Mouse (Mus musculus) midbrain, embryonic 12.5 days (tissue): ENCODE results near the gene Scamp4. TPM values are rescaled to one million over a fixed set of nuclear protein-coding genes. Genes with fewer than 3 reads are reported as not detected.
"Not testable (repeated sequence)": the region's sequence is repeated elsewhere in the genome, so short reads cannot be mapped to it uniquely, and the experiment has no call there.

Experiments used
- ATAC-seq: fragments of 200-750 bp; cut with Nextera tagmentation; 2 replicates; pipeline ENCODE4 v1.8.0; 2017; ENCODE audit warnings: low read depth, moderate TSS enrichment, moderate library complexity; ENCODE audit not compliant: low FRiP score
- H3K27ac ChIP-seq: fragments of 300-500 bp; sonication (generic); replicated peaks from 2 replicates; pipeline ENCODE4 v1.5.1; 2016; ENCODE audit warnings: mild to moderate bottlenecking
- H3K27me3 ChIP-seq: fragments of 300-500 bp; sonication (generic); 2 replicates; pipeline ENCODE4 v1.6.1; 2016; ENCODE audit warnings: mild to moderate bottlenecking
- H3K36me3 ChIP-seq: fragments of 300-500 bp; sonication (generic); 2 replicates; pipeline ENCODE4 v1.6.1; 2016
- H3K4me1 ChIP-seq: fragments of 300-500 bp; sonication (generic); 2 replicates; pipeline ENCODE4 v1.6.1; 2016
- H3K4me2 ChIP-seq: fragments of 300-500 bp; sonication (generic); replicated peaks from 2 replicates; pipeline ENCODE4 v1.6.1; 2016; ENCODE audit warnings: mild to moderate bottlenecking, moderate library complexity
- H3K4me3 ChIP-seq: fragments of 300-500 bp; sonication (generic); 2 replicates; pipeline ENCODE4 v1.5.1; 2016; ENCODE audit warnings: mild to moderate bottlenecking
- H3K9ac ChIP-seq: fragments of 300-500 bp; sonication (generic); replicated peaks from 2 replicates; pipeline ENCODE4 v1.6.1; 2016; ENCODE audit warnings: mild to moderate bottlenecking, moderate library complexity
- H3K9me3 ChIP-seq: fragments of 300-500 bp; sonication (generic); 2 replicates; pipeline ENCODE4 v1.6.1; 2016; ENCODE audit warnings: mild to moderate bottlenecking
- WGBS: fragments of 180-500 bp; shearing (Covaris S2); methylation state at CpG from one replicate; pipeline ENCODE4 v1.1.7; 2016; 5-methylcytosine and 5-hydroxymethylcytosine counted together
- polyA plus RNA-seq: library from polyadenylated mRNA; unstranded; fragments of >200 nt; fragmentation: Nextera tagmentation; extraction: Ambion mirVana; gene quantifications from 2 replicates; pipeline ENCODE4 v1.2.1, GENCODE M21; 2016

Scamp4 gene
- polyA plus RNA-seq, 1 experiment from 2014 or later = 68.4 TPM

DNA sequence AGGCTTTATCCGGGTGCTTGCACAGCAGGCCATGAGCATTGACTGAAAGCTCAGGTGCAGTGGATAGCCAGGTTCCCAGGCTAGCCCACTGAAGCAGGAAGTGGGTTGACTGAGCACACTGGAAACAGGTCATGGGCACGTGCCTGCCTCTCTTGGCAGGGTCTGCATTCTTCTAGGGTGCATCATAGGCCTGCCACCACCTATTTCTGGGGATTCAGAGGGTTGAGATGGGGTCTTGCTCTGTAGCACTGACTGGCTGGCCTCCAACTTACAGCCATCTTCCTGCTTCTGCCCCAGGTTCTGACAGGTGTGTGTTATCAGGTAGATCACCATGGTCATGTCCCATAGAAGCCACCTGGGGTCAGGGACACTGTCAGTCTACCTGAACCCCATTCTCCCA is 2.3 kb downstream of the Scamp4 start:
- Histone ChIP-seq H3K4me3 (no peak overlapping the region), H3K4me1 (peaks cover 21% of the 10 kb centered on the region), H3K4me2 (no peak overlapping the region), H3K27ac (no peak overlapping the region), H3K9me3 (no peaks in the 10 kb centered on the region), H3K9ac (no peak overlapping the region), H3K36me3 (peaks cover 40% of the 10 kb centered on the region), H3K27me3 (no peaks in the 10 kb centered on the region)
- 92% methylated on average over 2 of the region's 2 CpGs for WGBS
- no peak for ATAC-seq

- H3K27ac ChIP-seq, ATAC-seq, H3K27me3 ChIP-seq, H3K4me3 ChIP-seq, H3K4me2 ChIP-seq, H3K9ac ChIP-seq, H3K9me3 ChIP-seq: not testable (repeated sequence)
- WGBS = 91% methylated on average over 3 of the region's 4 CpGs
- Histone ChIP-seq H3K36me3 (peaks cover 46% of the 10 kb centered on the region), H3K4me1 (peaks cover 21% of the 10 kb centered on the region)
These were observed 3.0 kb downstream of the Scamp4 start, which contains the start of gene Gm49322 for GRCm38 (mm10) chr10:80605721-80606120. Gene Gm49322, plus strand, starts transcription at chr10:80606021.

DNA sequence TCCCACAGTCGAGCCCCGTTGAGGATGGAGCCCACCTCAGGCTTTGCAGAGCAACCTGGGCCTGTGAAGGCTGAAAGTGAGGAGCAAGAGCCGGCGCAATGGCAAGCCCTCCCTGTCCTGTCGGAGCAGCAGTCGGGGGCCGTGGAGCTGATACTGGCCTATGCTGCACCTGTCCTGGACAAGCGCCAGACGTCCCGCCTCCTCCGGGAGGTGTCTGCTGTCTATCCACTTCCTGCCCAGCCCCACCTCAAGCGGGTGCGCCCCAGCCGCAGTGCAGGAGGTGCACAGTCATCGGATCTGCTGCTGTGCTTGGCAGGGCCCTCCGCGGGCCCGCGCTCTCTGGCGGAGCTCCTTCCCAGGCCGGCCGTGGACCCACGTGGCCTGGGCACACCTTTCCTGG is 3.6 kb downstream of the Scamp4 start:
- no peak overlapping the region for H3K9ac ChIP-seq
- H3K9me3 ChIP-seq = no peaks in the 10 kb centered on the region
- H3K4me3 ChIP-seq = no peak overlapping the region
- peaks cover 21% of the 10 kb centered on the region for H3K4me1 ChIP-seq
- H3K27ac ChIP-seq = no peak overlapping the region
- WGBS = 92% methylated on average over 23 of the region's 23 CpGs
- H3K4me2 ChIP-seq = no peak overlapping the region
- H3K36me3 ChIP-seq = peaks cover 47% of the 10 kb centered on the region
- ATAC-seq = no peak
- no peaks in the 10 kb centered on the region for H3K27me3 ChIP-seq

- Histone ChIP-seq H3K4me2 (no peak overlapping the region), H3K9ac (no peak overlapping the region; the same call in 1 of the 2 replicates), H3K27ac (no peak overlapping the region), H3K4me1 (peaks cover 21% of the 10 kb centered on the region), H3K4me3 (no peak overlapping the region), H3K36me3 (peaks cover 52% of the 10 kb centered on the region), H3K9me3 (no peaks in the 10 kb centered on the region), H3K27me3 (no peaks in the 10 kb centered on the region)
- ATAC-seq = no peak
- 95% methylated on average over 34 of the region's 34 CpGs for WGBS
These were observed 4.2 kb downstream of the Scamp4 start for GRCm38 (mm10) chr10:80606737-80607350.

DNA sequence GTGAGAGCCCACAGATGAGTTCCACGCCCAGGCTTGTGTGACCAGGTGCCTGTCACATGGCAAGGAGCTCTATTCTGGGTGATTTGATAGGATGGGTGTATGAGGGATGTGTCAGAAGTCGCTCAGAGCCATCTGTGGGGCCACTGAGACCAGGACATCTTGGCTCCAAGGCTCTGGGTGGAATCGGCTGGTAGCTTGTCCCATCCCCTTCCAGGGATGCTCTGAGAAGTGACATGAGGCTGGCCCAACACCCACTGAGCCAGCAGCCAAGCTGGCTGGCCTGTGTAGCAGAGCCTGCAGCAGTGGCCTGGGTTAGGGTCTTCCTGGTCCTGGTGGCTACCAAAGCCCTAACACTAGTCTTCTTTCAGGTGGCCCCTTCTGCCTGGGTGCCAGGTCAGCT is 5.8 kb downstream of the Scamp4 start:
- H3K27me3 ChIP-seq = no peaks in the 10 kb centered on the region
- WGBS = 91% methylated on average over 3 of the region's 3 CpGs
- no peak overlapping the region for H3K4me2 ChIP-seq
- no peak overlapping the region for H3K27ac ChIP-seq
- no peak for ATAC-seq
- H3K9ac ChIP-seq = no peak overlapping the region
- H3K4me3 ChIP-seq = no peak overlapping the region
- H3K4me1 ChIP-seq = peaks cover 14% of the 10 kb centered on the region
- H3K36me3 ChIP-seq = peaks cover 61% of the 10 kb centered on the region
- no peaks in the 10 kb centered on the region for H3K9me3 ChIP-seq

- 92% methylated on average over 10 of the region's 10 CpGs for WGBS
- no peaks in the 10 kb centered on the region for H3K9me3 ChIP-seq
- no peak overlapping the region for H3K4me3 ChIP-seq
- peaks cover 65% of the 10 kb centered on the region for H3K36me3 ChIP-seq
- no peaks in the 10 kb centered on the region for H3K27me3 ChIP-seq
- H3K4me2 ChIP-seq = no peak overlapping the region
- no peak overlapping the region for H3K27ac ChIP-seq
- H3K4me1 ChIP-seq = peaks cover 4% of the 10 kb centered on the region; the same call in 1 of the 2 replicates
- H3K9ac ChIP-seq = no peak overlapping the region
- no peak for ATAC-seq
These were observed 6.7 kb downstream of the Scamp4 start for GRCm38 (mm10) chr10:80609269-80609924.

DNA sequence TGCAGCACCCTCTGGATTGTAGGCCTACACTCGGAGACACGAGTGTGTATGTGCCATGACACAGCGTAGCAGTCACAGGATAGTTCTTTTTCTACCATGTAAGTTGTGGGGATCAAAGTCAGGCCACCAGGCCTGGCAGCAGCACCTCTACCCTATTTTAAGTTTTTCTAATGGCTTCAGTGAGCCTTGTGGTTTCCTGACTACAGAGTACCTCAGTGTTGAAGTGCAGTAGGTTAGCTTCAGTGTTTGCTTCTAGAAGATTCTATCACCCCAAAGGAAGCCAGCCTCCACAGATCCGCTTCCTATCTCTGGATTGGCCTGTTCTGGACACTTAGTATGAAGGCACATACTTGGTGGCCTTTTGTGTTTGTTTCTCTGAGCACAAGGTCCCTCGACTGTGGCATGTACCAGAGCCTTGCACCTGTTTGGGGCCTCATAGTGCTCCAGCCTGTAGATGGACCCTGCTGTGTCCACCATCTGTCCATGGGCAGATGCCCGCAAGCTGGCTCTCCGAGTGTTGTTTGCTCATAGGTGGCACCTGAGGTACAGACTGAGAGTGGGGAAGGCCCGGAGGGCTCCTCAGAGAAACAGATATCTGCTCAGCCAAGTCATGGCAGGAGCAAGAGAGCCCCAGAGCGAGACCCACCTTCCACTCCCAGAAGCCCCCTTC is 7.6 kb downstream of the Scamp4 start:
- no peak overlapping the region for H3K9ac ChIP-seq
- no peaks in the 10 kb centered on the region for H3K27me3 ChIP-seq
- no peak for ATAC-seq
- no peaks in the 10 kb centered on the region for H3K4me1 ChIP-seq
- no peak overlapping the region for H3K4me2 ChIP-seq
- no peak overlapping the region for H3K27ac ChIP-seq
- 95% methylated on average over 9 of the region's 9 CpGs for WGBS
- no peak overlapping the region for H3K4me3 ChIP-seq
- peaks cover 73% of the 10 kb centered on the region for H3K36me3 ChIP-seq
- H3K9me3 ChIP-seq = no peaks in the 10 kb centered on the region

DNA sequence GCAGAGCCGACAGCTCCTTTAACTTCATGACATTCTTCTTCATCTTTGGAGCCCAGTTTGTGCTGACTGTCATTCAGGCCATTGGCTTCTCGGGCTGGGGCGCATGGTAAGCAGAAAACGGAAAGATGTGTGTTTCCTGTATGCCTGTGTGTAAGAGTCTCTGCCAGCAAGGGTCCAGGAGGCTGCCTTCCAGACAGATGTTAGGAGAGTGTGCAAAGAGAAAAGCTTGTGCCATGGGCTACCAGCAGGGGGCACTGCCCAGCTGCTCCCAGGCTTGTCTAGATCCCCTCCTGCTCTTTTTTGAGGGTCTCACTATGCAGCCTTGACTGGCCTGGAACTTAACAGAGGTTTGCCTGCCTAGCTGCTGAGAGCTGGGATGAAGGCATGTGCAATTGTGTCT is 8.4 kb downstream of the Scamp4 start:
- Histone ChIP-seq H3K36me3 (peaks cover 80% of the 10 kb centered on the region), H3K4me3 (no peak overlapping the region), H3K27me3 (no peaks in the 10 kb centered on the region), H3K27ac (no peak overlapping the region), H3K4me2 (no peak overlapping the region), H3K4me1 (no peaks in the 10 kb centered on the region), H3K9ac (no peak overlapping the region), H3K9me3 (no peaks in the 10 kb centered on the region)
- 71% methylated on average over 4 of the region's 4 CpGs for WGBS
- ATAC-seq = no peak

- H3K4me1 ChIP-seq = no peaks in the 10 kb centered on the region
- H3K9ac ChIP-seq = no peak overlapping the region
- no peak overlapping the region for H3K4me3 ChIP-seq
- no peak for ATAC-seq
- WGBS = 93% methylated on average over 3 of the region's 3 CpGs
- no peaks in the 10 kb centered on the region for H3K9me3 ChIP-seq
- peaks cover 71% of the 10 kb centered on the region for H3K36me3 ChIP-seq
- H3K27me3 ChIP-seq = no peaks in the 10 kb centered on the region
- H3K27ac ChIP-seq = no peak overlapping the region
- no peak overlapping the region for H3K4me2 ChIP-seq
These were observed 9.2 kb downstream of the Scamp4 start for GRCm38 (mm10) chr10:80611905-80612304.

- Histone ChIP-seq H3K4me2 (no peak overlapping the region), H3K4me3 (no peak overlapping the region), H3K9me3 (no peaks in the 10 kb centered on the region), H3K36me3 (peaks cover 52% of the 10 kb centered on the region), H3K27ac (no peak overlapping the region), H3K9ac (no peak overlapping the region), H3K27me3 (no peaks in the 10 kb centered on the region), H3K4me1 (no peaks in the 10 kb centered on the region)
- 92% methylated on average over 3 of the region's 3 CpGs for WGBS
- ATAC-seq = no peak
These were observed 11.1 kb downstream of the Scamp4 start for GRCm38 (mm10) chr10:80613821-80614220.

DNA sequence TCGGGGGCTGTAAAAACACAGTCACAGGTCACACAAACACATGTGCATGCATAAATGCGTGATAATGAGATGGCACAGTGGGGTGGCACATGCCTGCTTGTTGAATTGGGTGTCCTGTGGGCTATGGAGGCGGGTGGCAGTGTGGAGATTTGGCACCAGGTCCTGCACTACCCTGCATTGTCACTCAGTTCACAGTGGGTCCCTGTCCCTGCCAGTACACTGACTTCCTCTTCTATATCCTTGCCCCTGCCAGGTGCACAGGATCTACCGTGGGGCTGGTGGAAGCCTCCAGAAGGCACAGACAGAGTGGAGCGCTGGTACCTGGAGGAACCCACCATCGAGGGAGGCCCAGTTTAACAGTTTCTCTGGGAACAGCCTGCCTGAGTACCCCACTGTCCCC is 11.7 kb downstream of the Scamp4 start:
- H3K36me3 ChIP-seq = peaks cover 47% of the 10 kb centered on the region
- no peaks in the 10 kb centered on the region for H3K27me3 ChIP-seq
- H3K9ac ChIP-seq = no peak overlapping the region
- no peak for ATAC-seq
- no peaks in the 10 kb centered on the region for H3K4me1 ChIP-seq
- no peak overlapping the region for H3K27ac ChIP-seq
- whole genome bisulfite sequencing = 90% methylated on average over 6 of the region's 6 CpGs
- no peak overlapping the region for H3K4me2 ChIP-seq
- H3K9me3 ChIP-seq = no peaks in the 10 kb centered on the region
- H3K4me3 ChIP-seq = no peak overlapping the region

DNA sequence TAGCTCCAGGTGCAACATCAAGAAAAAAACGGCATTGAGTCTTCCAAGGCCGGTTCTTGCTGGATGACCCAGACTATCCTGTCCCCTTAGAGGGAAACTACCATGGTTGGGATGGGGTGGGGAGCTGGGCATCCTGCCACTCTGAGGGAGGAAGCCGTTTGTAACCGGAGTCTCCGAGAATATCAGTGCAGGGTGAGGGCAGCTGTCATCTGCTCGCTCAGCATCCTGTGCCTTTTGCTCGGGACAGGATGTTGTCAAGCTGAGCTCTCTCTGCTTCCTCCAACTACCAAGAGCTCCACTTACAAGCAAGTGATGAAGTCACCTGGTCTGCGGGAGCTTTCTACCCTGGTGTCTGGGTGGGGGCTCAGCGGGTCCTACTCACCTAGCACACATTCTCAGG is 15.5 kb downstream of the Scamp4 start:
- H3K27ac ChIP-seq = no peak overlapping the region
- 78% methylated on average over 9 of the region's 9 CpGs for WGBS
- no peaks in the 10 kb centered on the region for H3K27me3 ChIP-seq
- ATAC-seq = no peak
- peaks cover 19% of the 10 kb centered on the region for H3K36me3 ChIP-seq
- H3K4me3 ChIP-seq = no peak overlapping the region
- H3K9ac ChIP-seq = no peak overlapping the region
- peaks cover 7% of the 10 kb centered on the region for H3K4me1 ChIP-seq
- no peaks in the 10 kb centered on the region for H3K9me3 ChIP-seq
- no peak overlapping the region for H3K4me2 ChIP-seq
